Mouse (Mus musculus) hindbrain, embryonic 12.5 days (tissue): ENCODE results near the gene Trmt1. TPM values are rescaled to one million over a fixed set of nuclear protein-coding genes. Genes with fewer than 3 reads are reported as not detected.

Experiments used
- ATAC-seq: fragments of 200-750 bp; cut with Nextera tagmentation; 2 replicates; pipeline ENCODE4 v1.8.0; 2017; ENCODE audit warnings: moderate TSS enrichment; ENCODE audit not compliant: low FRiP score
- H3K27ac ChIP-seq: fragments of 300-500 bp; sonication (generic); 2 replicates; pipeline ENCODE4 v1.5.1; 2016; ENCODE audit warnings: mild to moderate bottlenecking
- H3K27me3 ChIP-seq: fragments of 300-500 bp; sonication (generic); 2 replicates; pipeline ENCODE4 v1.6.1; 2016; ENCODE audit warnings: mild to moderate bottlenecking
- H3K36me3 ChIP-seq: fragments of 300-500 bp; sonication (generic); 2 replicates; pipeline ENCODE4 v1.6.1; 2016; ENCODE audit warnings: mild to moderate bottlenecking
- H3K4me1 ChIP-seq: fragments of 300-500 bp; sonication (generic); 2 replicates; pipeline ENCODE4 v1.6.1; 2016
- H3K4me2 ChIP-seq: fragments of 300-500 bp; sonication (generic); replicated peaks from 2 replicates; pipeline ENCODE4 v1.6.1; 2016; ENCODE audit warnings: mild to moderate bottlenecking
- H3K4me3 ChIP-seq: fragments of 300-500 bp; sonication (generic); 2 replicates; pipeline ENCODE4 v1.5.1; 2016; ENCODE audit warnings: mild to moderate bottlenecking
- H3K9ac ChIP-seq: fragments of 300-500 bp; sonication (generic); 2 replicates; pipeline ENCODE4 v1.6.1; 2016; ENCODE audit warnings: mild to moderate bottlenecking, moderate library complexity
- H3K9me3 ChIP-seq: fragments of 300-500 bp; sonication (generic); replicated peaks from 2 replicates; pipeline ENCODE4 v1.6.1; 2016; ENCODE audit warnings: mild to moderate bottlenecking
- WGBS: fragments of 180-500 bp; shearing (Covaris S2); methylation state at CpG from one replicate; pipeline ENCODE4 v1.1.7; 2016; 5-methylcytosine and 5-hydroxymethylcytosine counted together
- polyA plus RNA-seq: library from polyadenylated mRNA; unstranded; fragments of >200 nt; fragmentation: Nextera tagmentation; extraction: Ambion mirVana; gene quantifications from 2 replicates; pipeline ENCODE4 v1.2.1, GENCODE M21; 2016

The Trmt1 gene
- polyA plus RNA-seq, 1 experiment from 2014 or later = 55.9 TPM

DNA sequence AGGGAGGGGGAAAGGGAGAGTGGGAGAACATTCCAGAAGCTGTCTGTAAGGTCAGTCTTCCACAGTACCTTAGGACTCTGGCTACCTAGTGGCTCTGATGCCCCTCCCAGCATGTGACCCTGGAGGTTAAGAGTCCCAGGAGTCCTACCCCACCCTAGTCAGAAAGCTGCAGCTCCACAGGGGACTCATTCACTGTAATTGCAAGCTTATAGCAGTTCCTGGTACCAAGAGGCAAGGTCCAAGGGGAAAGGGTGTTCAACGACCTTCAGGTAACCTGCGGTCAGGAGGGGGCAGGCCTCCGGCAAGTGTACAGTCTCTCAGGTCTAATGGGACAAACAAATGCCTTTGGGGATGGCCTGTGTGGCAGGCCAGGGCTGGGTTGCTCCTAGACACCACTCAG, 35.9 kb upstream of the Trmt1 start:
- no peaks in the 10 kb centered on the region for H3K36me3 ChIP-seq
- no peak overlapping the region for H3K4me2 ChIP-seq
- peak overlapping the region; percentile 62; the same call in 1 of the 2 replicates for H3K27ac ChIP-seq
- ATAC-seq = no peak; the same call in 1 of the 2 replicates
- H3K4me1 ChIP-seq = peaks cover 23% of the 10 kb centered on the region
- 46% methylated on average over 3 of the region's 3 CpGs for WGBS
- no peak overlapping the region for H3K9ac ChIP-seq
- H3K9me3 ChIP-seq = no peaks in the 10 kb centered on the region
- H3K4me3 ChIP-seq = no peak overlapping the region
- H3K27me3 ChIP-seq = no peaks in the 10 kb centered on the region

GRCm38 (mm10) chr8:84653092-84653631, 32.9 kb upstream of the Trmt1 start:
- Histone ChIP-seq H3K36me3 (no peaks in the 10 kb centered on the region), H3K4me2 (no peak overlapping the region), H3K9me3 (no peaks in the 10 kb centered on the region), H3K9ac (no peak overlapping the region), H3K4me3 (no peak overlapping the region), H3K27me3 (no peaks in the 10 kb centered on the region), H3K4me1 (peaks cover 34% of the 10 kb centered on the region), H3K27ac (no peak overlapping the region)
- no peak for ATAC-seq
- WGBS = 59% methylated on average over 9 of the region's 9 CpGs

- Histone ChIP-seq H3K27ac (peak overlapping the region; percentile 89), H3K27me3 (no peaks in the 10 kb centered on the region), H3K4me3 (no peak overlapping the region), H3K9me3 (no peaks in the 10 kb centered on the region), H3K4me2 (no peak overlapping the region), H3K4me1 (peaks cover 35% of the 10 kb centered on the region), H3K36me3 (no peaks in the 10 kb centered on the region), H3K9ac (no peak overlapping the region)
- WGBS = 42% methylated on average over 4 of the region's 4 CpGs
- ATAC-seq = no peak
Measured at GRCm38 (mm10) chr8:84654597-84654996, 31.5 kb upstream of the Trmt1 start.

- H3K4me1 ChIP-seq = peaks cover 39% of the 10 kb centered on the region
- H3K9me3 ChIP-seq = no peaks in the 10 kb centered on the region
- peak overlapping the region; percentile 27 for H3K4me3 ChIP-seq
- H3K27ac ChIP-seq = peak overlapping the region; percentile 89
- H3K27me3 ChIP-seq = no peaks in the 10 kb centered on the region
- peak overlapping the region; percentile 56 for H3K4me2 ChIP-seq
- ATAC-seq = peak; percentile 86
- peak overlapping the region; percentile 44 for H3K9ac ChIP-seq
- WGBS = under 1% methylated on average over 15 of the region's 15 CpGs
- no peaks in the 10 kb centered on the region for H3K36me3 ChIP-seq
Measured at GRCm38 (mm10) chr8:84655336-84656190, 30.5 kb upstream of the Trmt1 start.

DNA sequence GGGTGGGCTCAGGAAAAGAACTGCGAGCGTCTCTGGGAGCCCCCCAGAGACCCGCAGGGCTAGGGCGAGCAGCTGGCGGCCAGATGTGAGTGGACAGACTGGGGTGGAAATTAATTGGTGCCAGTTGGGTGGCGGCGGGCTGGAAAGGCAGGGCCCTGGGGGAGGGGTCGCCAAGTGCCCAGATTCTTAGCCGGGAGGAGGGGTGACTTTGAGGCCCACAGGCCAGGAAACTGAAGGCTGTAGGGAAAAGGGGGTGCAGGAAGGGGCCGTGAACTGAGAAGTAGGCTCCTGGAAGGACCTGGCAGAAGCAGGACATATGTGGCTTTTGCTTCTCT, 29.9 kb upstream of the Trmt1 start:
- peak overlapping the region; percentile 89 for H3K27ac ChIP-seq
- 0% methylated on average over 10 of the region's 10 CpGs for WGBS
- H3K27me3 ChIP-seq = no peaks in the 10 kb centered on the region
- peak overlapping the region; percentile 27 for H3K4me3 ChIP-seq
- H3K4me1 ChIP-seq = peaks cover 42% of the 10 kb centered on the region
- H3K9ac ChIP-seq = peak overlapping the region; percentile 44
- peak; percentile 29; the same call in 1 of the 2 replicates for ATAC-seq
- peak overlapping the region; percentile 56 for H3K4me2 ChIP-seq
- H3K36me3 ChIP-seq = no peaks in the 10 kb centered on the region
- H3K9me3 ChIP-seq = no peaks in the 10 kb centered on the region

GRCm38 (mm10) chr8:84656641-84657126, 29.4 kb upstream of the Trmt1 start:
- WGBS = under 1% methylated on average over 23 of the region's 23 CpGs
- no peaks in the 10 kb centered on the region for H3K36me3 ChIP-seq
- H3K4me2 ChIP-seq = peak overlapping the region; percentile 56
- no peaks in the 10 kb centered on the region for H3K9me3 ChIP-seq
- H3K9ac ChIP-seq = peak overlapping the region; percentile 44
- H3K27me3 ChIP-seq = no peaks in the 10 kb centered on the region
- ATAC-seq = peak; percentile 8
- peaks cover 47% of the 10 kb centered on the region for H3K4me1 ChIP-seq
- peak overlapping the region; percentile 27 for H3K4me3 ChIP-seq
- H3K27ac ChIP-seq = peak overlapping the region; percentile 89

DNA sequence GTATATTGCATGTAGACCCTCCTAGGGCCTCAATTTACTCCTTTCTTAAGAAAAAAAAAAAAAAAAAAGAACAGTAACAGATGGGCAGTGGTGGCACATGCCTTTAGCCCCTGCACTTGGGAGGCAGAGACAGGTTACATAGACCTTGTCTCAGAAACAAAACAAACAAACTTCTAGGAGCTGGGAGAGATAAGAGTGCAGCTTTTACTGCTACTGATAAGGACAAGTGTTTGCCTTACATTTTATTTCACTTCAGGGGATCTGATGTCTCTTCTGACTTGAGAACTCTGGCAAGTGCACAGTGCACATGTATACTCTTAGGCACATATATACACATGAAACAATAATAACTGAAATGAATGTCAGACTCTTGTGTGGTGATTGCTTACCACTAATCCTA, 28.9 kb upstream of the Trmt1 start:
- Histone ChIP-seq H3K27ac (peak overlapping the region; percentile 89), H3K9me3 (no peaks in the 10 kb centered on the region), H3K4me2 (peak overlapping the region; percentile 56; the same call in 1 of the 2 replicates), H3K4me3 (no peak overlapping the region), H3K27me3 (no peaks in the 10 kb centered on the region), H3K36me3 (no peaks in the 10 kb centered on the region), H3K4me1 (peaks cover 50% of the 10 kb centered on the region), H3K9ac (no peak overlapping the region)
- ATAC-seq = no peak

GRCm38 (mm10) chr8:84657680-84658079, 28.4 kb upstream of the Trmt1 start:
- Histone ChIP-seq H3K4me3 (no peak overlapping the region), H3K27me3 (no peaks in the 10 kb centered on the region), H3K9me3 (no peaks in the 10 kb centered on the region), H3K4me1 (peaks cover 50% of the 10 kb centered on the region), H3K36me3 (no peaks in the 10 kb centered on the region), H3K9ac (no peak overlapping the region), H3K27ac (no peak overlapping the region), H3K4me2 (no peak overlapping the region)
- WGBS = 36% methylated on average over 4 of the region's 4 CpGs
- no peak for ATAC-seq

DNA sequence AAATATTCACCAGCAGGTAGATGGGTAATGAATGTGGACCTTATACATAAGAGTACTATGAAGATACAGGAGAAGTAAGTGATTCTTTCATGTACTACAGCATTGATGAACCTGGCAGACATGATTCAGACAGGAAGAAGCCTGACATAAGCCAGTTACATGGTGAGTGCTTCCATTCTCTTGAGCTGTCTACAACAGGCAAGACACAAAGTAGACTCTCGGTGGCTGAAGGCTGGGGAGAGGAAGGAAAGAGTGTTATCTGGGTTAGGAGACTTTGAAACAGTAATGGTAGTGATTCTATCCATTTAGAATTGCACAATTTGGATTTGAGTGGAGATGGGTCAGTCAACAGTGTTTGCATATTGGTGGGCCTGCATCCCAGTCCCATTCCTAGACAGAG, 27.2 kb upstream of the Trmt1 start:
- no peak for ATAC-seq
- Histone ChIP-seq H3K4me3 (no peak overlapping the region), H3K4me1 (peaks cover 59% of the 10 kb centered on the region), H3K27ac (no peak overlapping the region), H3K4me2 (no peak overlapping the region), H3K27me3 (no peaks in the 10 kb centered on the region), H3K9ac (no peak overlapping the region), H3K9me3 (no peaks in the 10 kb centered on the region), H3K36me3 (no peaks in the 10 kb centered on the region)
- 89% methylated on average over 1 of the region's 1 CpGs for WGBS

DNA sequence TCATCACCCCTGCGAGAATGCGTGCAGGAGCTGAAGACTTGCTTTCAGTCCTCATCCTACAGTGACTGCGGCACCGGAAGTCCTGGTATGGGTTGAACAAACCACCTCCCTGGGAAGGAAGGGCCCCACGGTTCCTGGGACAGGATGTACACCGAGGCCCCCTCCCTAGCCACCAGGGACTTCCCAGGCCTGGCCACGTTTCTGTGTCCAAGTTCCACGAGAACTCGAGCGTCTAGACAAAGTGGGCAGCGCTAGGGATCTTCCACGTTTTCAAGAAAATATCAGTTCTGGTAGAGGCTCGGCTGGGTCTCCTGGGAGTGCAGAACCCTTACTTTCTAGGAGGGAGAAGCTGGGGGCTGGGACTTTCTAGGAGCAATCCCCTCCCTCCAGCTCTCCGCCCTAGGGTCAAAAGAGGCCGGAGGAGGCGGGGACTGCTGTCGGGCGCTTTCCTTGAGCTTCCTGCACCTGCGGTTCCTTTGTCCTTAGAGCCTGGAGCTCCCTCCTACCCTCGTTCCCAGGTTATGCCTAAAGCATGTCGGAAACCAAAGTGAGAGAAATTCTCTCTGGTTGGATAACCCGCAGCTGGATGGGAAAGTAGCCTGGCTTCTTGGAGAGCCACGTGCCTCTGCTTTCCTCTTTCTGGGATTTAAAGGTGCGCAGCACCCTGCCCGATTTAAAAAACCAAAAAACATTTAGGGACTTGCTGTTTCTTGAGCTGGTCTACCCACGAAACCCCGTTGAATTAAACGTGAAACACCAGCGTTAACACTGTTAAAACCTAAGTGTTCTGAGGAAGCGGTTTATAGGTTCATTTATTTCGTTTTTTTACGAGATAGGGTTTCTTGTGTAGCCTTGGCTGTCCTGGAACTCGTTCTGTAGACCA, 25.9 kb upstream of the Trmt1 start:
- WGBS = 2% methylated on average over 33 of the region's 33 CpGs
- Histone ChIP-seq H3K4me1 (peaks cover 53% of the 10 kb centered on the region), H3K9me3 (no peaks in the 10 kb centered on the region)

GRCm38 (mm10) chr8:84660819-84661457, 25.2 kb upstream of the Trmt1 start:
- under 1% methylated on average over 20 of the region's 20 CpGs for WGBS
- peak overlapping the region; percentile 62 for H3K4me3 ChIP-seq
- H3K36me3 ChIP-seq = no peaks in the 10 kb centered on the region
- H3K27ac ChIP-seq = peak overlapping the region; percentile 88
- peak overlapping the region; percentile 93 for H3K4me2 ChIP-seq
- H3K9ac ChIP-seq = peak overlapping the region; percentile 72
- H3K9me3 ChIP-seq = no peaks in the 10 kb centered on the region
- no peaks in the 10 kb centered on the region for H3K27me3 ChIP-seq
- peaks cover 51% of the 10 kb centered on the region for H3K4me1 ChIP-seq
- no peak for ATAC-seq

More for the DNA sequence above, 25.9 kb upstream of the Trmt1 start:
- Histone ChIP-seq H3K4me2 (peak overlapping the region; percentile 93), H3K27me3 (no peaks in the 10 kb centered on the region), H3K27ac (peak overlapping the region; percentile 88), H3K9ac (peak overlapping the region; percentile 72), H3K4me3 (peak overlapping the region; percentile 62), H3K36me3 (no peaks in the 10 kb centered on the region)
- no peak for ATAC-seq
